Mouse (Mus musculus) cerebral cortex, adult 2 months (tissue): ENCODE data around the gene Adora1.

Source experiments
- WGBS: fragments of 180-500 bp; shearing (Covaris S2); methylation state at CpG from one replicate; pipeline ENCODE4 v1.1.7; 2018; 5-methylcytosine and 5-hydroxymethylcytosine counted together

The Adora1 gene

GRCm38 (mm10) chr1:134215751-134216628 is 19.2 kb downstream of the Adora1 start:
- 53% methylated on average over 11 of the region's 11 CpGs for WGBS

GRCm38 (mm10) chr1:134215059-134215458 is 20.2 kb downstream of the Adora1 start:
- 76% methylated on average over 7 of the region's 7 CpGs for WGBS

GRCm38 (mm10) chr1:134213405-134213804 is 21.8 kb downstream of the Adora1 start:
- 57% methylated on average over 7 of the region's 7 CpGs for WGBS

- 72% methylated on average over 6 of the region's 6 CpGs for WGBS
These were observed 22.9 kb downstream of the Adora1 start for GRCm38 (mm10) chr1:134212351-134212750.

- WGBS = 58% methylated on average over 2 of the region's 2 CpGs
These were observed 23.6 kb downstream of the Adora1 start for GRCm38 (mm10) chr1:134211631-134212030.

GRCm38 (mm10) chr1:134211043-134211442 is 24.2 kb downstream of the Adora1 start:
- WGBS = 83% methylated on average over 6 of the region's 6 CpGs

GRCm38 (mm10) chr1:134210179-134210755 is 25.0 kb downstream of the Adora1 start:
- WGBS = 70% methylated on average over 6 of the region's 6 CpGs

GRCm38 (mm10) chr1:134206085-134206484 is 29.1 kb downstream of the Adora1 start:
- 39% methylated on average over 5 of the region's 5 CpGs for WGBS

GRCm38 (mm10) chr1:134205296-134206018 is 29.8 kb downstream of the Adora1 start:
- WGBS = 35% methylated on average over 9 of the region's 9 CpGs

GRCm38 (mm10) chr1:134204230-134204629 is 31.0 kb downstream of the Adora1 start:
- 60% methylated on average over 13 of the region's 13 CpGs for WGBS

- 44% methylated on average over 3 of the region's 3 CpGs for WGBS
These were observed 33.3 kb downstream of the Adora1 start for GRCm38 (mm10) chr1:134201751-134202420.

GRCm38 (mm10) chr1:134200998-134201686 is 34.1 kb downstream of the Adora1 start:
- 65% methylated on average over 6 of the region's 6 CpGs for WGBS

GRCm38 (mm10) chr1:134200481-134200880 is 34.8 kb downstream of the Adora1 start:
- 50% methylated on average over 2 of the region's 2 CpGs for WGBS

- 59% methylated on average over 12 of the region's 12 CpGs for WGBS
These were observed 36.8 kb downstream of the Adora1 start for GRCm38 (mm10) chr1:134198197-134198995.

- WGBS = 81% methylated on average over 15 of the region's 15 CpGs
These were observed 37.8 kb downstream of the Adora1 start for GRCm38 (mm10) chr1:134197325-134197982.

GRCm38 (mm10) chr1:134196386-134196785 is 38.8 kb downstream of the Adora1 start:
- 48% methylated on average over 4 of the region's 4 CpGs for WGBS

- WGBS = 39% methylated on average over 4 of the region's 4 CpGs
These were observed 39.3 kb downstream of the Adora1 start for GRCm38 (mm10) chr1:134195979-134196378.

- WGBS = 15% methylated on average over 3 of the region's 3 CpGs
These were observed 39.7 kb downstream of the Adora1 start for GRCm38 (mm10) chr1:134195571-134195970.

GRCm38 (mm10) chr1:134195117-134195516 is 40.1 kb downstream of the Adora1 start:
- WGBS = 60% methylated on average over 2 of the region's 2 CpGs
